Mouse (Mus musculus): ENCODE results near the gene Suclg2.
A peak's percentile ranks its signal among the peaks of the same experiment; 100 is the strongest.

Suclg2 gene

DNA sequence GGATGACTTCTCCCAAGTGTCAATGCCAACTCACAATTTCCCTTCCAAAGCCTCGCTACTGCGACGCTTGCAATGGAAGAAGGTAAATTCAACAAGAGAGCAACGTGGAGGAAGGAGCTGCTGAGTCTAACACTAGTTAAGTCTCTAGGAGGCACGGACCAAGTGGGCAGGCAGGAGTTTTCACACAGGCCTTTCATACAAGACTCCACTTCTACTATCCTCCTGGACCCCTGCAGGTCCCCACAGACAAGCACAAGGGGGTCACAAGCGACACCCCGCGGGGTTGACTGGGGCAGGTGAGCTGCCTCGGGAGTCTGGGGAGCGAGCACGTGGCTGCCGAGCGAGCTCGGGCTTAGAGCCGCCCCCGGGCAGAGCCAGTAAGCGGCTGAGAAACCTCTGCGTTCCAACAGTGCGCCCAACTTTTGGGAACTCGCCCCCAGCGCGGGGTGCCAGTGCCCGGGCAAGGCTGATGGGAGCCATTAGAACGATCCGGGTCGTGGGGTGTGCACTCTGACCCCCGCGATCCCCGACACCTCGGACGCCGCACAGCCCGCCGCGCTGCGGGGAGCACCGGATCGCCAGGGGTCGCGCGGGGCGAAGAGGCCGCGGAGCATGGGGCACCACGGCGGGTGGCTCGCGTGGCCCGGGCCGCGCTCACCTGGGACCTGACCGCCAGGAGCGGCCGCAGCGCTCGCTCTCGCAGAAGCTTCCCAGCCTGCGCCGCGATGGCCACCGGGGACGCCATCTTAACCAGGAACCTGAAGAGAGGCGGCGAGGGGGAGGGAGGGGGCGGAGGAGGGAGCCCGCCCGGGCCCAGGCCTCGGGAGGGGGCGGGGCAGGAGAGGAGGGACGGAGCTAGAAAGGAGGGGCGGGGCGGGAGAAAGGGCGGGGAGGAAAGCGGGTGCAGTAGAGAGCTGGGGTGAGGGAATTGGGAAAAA, at the start of gene Suclg2:
TSS of gene Suclg2 (minus strand) at position 770 of the 938 bp plus-strand sequence.
- peak; percentile 76 for DNase-seq

DNA sequence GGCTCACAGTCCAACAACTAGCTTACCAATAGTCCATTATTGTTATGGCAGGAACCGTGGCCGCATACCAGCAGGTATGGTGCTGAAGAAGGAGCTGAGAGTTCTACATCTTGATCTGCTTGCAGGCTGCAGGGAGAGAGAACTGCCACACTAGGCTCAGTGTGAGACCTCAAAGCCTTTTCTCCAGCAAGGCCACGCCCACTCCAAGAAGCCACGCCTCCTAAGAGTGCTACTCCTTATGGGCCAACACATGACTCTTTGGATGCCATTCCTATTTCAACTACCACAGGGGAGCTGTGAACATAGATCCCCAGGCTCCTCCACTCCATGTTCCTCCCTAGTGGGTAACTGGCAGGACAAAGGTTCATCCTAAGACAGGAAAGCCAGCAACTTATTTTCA, 48.0 kb upstream of the Suclg2 start:
- no peak for DNase-seq

DNA sequence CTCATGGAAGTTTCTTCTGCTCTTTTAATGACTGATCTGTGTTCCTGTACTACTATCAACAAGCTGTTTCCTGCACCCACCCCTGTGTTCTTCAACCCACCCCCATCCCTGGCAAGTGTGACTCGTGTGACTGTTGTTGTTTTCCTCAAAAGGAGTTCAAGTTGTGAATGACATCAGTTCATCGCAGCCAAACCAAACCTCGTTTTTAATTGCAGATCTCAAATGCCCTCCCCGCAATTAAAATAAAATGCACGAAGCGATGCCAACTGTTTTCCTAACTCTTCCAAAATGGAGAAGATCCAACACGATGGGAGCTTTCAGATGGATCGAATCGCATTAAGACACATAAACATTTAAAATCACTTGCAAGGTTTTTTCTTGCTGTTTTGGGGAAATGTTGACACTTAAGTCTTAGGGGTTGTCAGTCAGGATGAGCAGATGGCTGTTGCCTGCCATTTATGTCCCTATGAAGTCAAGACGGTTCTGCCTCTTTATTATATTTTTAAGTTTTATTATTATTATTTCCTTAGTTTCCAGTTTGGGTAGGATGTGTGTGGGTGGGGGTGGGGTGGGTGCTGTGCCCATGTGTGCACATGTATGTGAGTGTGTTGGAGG, 41.1 kb upstream of the Suclg2 start:
- DNase-seq = no peak

DNA sequence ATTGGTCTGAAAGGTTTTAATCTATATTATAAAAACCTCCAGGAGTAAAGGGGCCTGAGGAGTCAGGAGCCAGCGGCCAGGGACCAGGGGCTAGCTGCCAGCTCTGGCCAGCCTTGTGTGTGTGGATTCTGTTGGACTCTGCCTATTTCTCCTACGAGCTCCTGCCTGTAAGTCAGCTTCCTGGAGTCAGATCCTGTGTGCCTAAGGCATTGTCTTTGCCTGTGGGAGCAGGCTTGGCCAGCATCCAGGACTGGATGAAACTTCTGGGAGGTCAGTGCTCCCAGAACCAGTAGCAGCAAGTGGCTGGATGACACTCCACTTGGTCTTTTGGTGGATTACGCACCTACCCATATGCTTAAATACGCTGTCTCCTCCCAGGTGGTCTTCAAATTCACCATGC, 23.8 kb upstream of the Suclg2 start:
- peak; percentile 14 for DNase-seq

DNA sequence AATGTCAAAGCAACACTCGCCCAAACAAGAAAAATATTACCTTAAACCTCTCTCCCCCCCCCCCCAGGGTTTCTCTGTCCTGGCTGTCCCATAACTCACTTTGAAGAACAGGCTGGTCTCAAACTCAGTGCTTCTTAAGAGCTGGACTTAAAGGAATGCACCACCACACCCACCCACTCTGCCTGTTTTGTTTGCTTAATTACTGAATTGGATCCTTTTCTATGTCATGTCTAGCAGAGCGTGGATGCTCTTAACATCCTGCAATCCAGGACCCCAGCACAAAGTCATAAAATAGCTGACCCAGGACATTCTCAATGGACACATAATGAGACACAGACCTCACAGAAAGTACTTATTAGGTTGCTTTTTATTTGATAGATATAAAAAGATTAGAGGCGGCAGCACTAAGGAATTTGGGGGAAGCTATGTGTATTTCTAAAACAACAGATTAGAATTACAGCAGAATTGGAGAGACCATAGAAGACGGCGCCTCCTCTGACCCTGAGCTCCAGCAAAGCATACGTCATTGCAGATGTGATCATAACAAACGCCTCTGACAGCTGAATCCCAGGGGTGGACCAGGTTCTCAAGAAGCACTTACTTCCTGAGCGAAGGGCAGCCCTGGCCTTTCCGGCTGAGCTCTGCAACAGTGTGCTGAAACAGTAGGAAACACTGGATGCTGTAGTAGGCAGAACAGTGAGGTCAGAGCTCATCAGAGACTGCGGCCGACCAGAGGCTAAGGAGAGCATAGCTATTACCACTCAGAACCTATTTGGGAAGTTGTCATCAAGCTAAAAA, 13.2 kb upstream of the Suclg2 start:
- DNase-seq = peak; percentile 17

DNA sequence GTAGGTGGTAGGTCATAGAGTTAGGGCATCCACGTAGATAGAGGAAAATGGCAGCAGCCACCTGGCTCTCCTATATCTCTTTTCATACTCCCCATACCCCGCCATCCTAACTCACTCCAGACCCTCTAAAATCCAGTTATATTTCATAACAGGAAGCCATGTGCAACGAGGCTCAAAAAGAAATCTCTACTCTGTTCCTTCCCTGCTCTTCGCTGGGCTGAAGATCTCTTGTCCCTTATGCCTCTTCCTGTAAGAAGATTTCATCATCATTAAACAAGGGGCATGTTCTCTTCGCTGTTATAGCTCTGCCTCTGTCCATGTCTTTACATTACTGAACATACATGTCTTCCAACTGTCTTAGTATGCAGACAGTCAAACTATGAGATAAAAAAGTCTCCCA, 10.8 kb upstream of the Suclg2 start:
- DNase-seq = no peak

DNA sequence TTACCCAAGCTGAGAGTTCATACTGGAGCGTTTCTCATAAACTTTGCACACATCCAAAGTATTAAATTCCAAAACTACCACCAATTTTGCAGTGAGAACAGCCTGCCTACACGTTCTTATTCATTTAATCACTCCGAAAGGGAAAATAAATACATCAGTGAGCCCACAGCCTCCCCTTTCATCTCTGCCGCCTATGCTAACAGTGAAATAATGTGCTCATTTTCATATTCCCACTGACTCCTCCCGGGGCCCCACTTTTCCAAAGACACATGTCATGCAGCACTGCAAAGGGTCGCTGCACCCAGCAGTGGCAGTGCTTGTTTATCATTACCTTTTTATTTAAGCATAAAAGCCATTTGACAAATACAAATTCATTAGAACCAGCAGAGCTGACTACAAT, 6.7 kb upstream of the Suclg2 start:
- no peak for DNase-seq

DNA sequence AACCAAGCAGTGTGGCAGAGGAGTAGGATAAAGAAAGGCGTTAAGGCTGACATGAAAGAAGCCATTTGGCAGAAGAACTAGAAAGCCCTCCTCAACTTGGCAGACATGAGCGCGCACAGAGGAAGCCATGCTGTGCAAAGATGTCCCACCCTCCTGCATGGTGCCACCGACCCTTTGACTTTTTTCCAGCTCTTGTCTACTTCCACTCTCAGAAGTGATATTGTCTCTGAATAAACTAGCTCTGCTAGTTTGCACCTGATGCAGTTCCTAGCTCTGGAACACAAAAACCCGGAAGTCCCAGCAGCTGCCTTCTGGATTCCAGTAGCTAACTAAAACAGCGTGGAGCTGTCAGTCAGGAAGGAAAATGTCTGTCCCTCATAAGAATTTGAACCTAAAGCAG, 4.8 kb upstream of the Suclg2 start:
- no peak for DNase-seq

DNA sequence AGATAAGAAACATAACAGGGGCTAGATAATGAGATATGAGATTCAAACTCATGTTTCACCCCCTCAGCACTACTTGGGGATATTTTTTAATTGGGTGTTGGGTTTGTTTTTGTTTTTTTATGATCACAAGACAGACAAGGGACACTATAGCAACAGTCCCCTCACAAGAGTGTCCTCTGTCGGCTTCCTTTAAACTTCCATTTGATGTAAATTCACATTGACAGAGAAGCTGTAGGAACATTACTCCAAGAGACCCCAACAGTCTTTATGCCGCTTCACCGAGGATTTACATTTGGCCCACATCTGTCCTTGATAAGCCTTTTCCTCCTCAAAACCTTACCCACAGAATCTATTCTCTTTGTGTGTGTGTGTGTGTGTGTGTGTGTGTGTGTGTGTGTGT, 1.2 kb upstream of the Suclg2 start:
- DNase-seq = no peak

DNA sequence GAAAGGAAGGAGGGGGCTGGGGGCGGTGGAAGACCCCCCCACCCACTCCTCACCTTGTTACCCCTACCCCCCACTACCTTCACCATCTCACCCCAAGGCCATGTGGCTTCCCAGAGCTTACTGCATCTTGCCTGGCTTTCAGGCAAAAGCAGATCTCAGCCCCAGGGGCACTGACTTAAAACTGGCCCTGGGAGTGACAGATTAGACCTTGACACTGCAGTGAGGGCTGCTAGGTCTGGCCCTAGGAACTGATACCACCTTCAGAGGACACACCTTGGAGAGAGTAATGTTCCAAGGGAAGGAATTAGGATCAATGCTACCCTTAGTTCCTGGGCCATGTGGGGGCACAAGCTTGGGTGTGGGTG, 351 bp upstream of the Suclg2 start:
- no peak for DNase-seq

DNA sequence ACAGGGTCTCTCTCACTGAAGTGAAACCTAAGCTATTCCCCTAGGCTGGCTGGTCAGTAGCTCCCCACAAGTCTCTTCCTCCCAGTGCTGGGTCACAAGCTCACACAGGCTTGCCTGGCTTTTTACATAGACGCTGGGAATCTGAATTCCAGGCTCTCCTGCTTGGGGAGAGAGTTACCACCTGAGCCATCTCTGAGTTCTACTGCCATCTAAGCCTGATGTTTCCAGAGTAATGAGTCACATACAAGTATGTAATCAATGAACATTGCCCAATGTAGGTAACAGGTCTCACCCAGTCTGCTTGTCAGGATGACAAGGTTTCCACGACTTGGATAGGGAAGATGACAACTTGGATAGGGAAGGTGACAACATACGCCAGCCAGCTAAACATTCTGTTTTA, 1.5 kb downstream of the Suclg2 start:
- DNase-seq = no peak

DNA sequence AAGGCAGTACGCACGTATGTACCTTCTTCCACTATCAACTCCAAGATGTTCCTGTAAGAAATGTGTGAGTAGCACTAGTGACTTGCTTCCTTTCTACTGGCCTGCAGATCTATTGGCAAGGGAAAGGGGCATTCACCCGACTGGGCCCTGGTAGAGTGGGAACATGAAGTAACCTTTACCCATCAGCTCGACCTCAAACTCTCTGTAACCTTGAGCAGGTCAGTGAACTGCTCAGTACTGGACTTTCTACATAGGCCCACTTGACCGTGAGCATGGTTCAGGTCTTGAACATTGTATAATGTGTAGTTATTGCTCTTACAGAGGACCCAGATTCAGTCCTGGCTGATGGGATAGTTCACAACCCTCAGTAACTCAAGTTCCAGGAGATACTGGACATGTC, 2.1 kb downstream of the Suclg2 start:
- peak; percentile 87 for DNase-seq

DNA sequence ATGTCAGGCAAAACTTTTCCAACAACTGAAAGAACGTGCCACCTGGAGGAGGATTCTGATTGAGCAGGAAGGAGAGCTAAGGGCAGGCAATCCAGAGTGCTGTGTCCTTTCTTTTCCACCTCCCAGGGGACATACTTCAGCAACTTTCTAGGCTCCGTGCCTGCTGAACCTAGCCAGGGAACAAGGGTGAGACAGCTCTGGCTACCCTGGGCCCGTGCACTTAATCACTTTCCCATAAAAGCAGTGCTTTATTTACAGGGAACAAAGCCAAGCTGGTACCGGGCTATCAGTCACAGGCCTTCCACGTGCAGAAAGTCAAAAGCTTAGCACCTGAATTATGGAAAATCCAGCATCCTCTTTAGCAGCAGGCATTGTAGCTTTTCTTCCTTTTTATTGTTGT, 5.4 kb downstream of the Suclg2 start:
- peak; percentile 94 for DNase-seq

DNA sequence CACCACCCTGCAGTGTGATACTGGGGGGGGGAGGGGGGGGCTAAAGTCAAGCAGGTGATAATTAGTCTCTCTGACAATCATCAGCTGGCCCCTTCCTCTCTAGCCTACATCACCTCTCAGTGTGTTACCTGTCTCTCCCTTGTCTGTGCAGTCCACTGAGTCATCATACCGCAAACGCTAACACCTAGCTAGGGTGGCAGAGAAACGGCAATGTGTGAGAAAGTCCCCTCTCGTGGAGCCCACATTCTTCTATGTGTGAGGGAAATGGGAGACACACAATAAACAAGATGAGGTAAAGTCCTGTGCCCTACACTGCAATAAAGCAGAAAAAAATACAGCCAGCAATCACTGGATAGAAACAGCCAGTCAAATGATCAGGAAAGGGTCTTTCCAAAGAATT, 6.5 kb downstream of the Suclg2 start:
- DNase-seq = no peak

DNA sequence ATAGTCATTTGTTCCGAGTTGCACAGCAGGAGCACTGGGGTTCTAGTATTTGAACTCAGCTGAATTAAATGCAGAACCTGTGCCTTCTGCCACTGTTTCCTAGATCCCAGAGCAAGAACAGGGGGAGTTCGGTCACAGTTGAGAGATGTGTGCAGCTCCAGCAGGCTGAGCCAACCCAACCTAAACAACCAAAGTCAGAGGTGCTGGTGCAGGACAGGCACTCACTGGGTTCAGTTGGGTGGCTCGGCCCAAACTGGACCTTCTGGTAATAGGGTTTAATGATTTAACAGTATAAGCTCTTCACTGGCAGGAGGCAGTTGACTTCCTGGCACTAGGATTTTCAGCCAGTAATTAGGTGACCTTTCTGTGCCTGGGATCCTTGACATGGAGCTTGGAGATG, 6.9 kb downstream of the Suclg2 start:
- peak; percentile 92 for DNase-seq

DNA sequence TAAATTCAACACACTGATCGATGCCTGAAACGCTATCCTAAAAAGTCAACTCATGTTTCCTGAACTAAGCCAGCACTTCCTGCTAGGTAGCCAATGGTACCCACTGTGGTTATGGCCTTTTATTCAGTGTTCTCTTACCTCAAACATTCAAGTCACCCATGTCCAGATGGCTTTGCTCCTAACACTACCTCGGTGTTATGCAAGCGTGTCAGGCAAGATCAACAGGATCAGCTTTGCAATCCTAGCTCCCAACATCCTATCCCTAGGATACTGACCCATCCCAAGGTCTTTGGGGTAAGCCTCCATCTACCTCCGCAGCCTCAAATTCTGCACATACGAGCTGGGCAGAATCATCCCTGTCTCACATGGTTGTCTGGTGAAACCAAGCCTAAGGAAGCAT, 7.7 kb downstream of the Suclg2 start:
- DNase-seq = no peak

DNA sequence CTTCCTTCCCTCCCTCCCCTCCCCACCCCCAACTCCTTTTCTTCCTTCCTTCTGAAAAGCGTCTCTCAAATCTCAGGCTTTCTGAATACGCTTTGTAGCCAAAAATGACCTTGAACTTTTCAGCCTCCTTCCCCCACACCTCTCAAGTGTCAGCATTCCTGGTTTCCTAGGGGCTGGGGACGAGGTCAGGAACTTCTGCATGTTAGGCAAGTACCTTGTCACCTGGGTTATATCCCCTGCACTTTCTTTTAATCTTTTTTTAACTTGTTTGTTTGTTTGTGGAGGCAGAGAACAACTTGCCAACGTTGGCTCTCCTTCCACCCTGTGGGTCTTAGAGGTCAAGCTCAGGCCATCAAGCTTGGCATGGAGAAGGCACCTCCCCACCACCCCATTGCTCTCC, 9.1 kb downstream of the Suclg2 start:
- no peak for DNase-seq

DNA sequence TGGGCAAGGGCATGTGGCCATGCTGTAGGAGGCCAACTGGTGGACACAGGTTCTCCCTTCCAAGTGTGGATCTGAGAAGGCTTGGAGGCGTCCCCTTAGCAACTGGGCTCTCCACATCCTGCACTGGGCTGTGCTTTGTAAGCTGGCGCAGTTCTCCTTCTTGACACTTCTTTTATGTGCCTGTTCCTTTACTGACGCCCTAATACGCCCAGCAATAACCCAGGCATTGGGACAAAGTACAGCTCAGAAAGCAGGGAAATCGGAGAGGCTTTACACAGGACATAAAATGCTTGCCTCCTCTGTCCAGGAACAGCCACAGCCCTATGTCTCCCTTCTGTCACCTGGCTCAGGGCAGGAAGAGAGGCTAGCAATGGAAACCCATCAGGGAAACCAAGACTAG, 9.5 kb downstream of the Suclg2 start:
- peak; percentile 42 for DNase-seq

DNA sequence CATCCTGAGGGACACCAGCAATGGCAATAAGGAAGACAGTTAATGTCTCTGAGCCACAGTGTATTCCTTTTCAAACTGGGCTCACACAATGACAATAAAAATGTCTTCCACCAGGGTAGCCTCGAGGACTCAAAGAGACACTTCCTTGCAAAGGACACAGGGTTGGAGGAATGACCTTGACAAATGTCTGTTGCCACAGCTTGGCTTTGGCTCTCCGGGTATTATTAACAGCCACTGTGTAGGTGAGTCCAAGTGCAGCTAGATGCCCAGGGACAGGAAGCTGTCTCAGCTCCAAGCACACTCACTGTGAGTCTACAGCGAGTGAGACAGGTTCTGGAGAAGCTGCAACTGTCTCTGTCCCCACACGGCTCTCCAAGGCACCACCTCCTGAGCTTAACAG, 14.0 kb downstream of the Suclg2 start:
- DNase-seq = peak; percentile 67

DNA sequence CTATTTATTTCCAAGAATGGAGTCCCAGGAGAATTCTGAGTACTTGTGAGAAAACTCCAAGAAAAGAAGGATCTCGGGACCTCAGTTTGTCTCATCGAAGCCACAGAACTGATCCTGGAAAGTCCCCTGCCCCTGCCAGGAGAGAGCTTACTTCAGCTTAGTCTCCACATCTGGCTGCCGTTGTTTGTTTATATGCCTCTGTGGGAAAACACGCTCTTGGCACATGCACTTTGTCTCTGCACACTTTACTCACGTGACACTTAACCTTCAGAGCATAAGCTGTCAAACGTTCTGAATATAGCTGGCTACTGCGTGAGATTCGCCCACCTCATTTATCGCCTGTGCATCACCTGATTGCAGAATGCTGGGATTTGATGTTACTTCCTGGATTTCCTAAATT, 16.4 kb downstream of the Suclg2 start:
- DNase-seq = no peak

DNA sequence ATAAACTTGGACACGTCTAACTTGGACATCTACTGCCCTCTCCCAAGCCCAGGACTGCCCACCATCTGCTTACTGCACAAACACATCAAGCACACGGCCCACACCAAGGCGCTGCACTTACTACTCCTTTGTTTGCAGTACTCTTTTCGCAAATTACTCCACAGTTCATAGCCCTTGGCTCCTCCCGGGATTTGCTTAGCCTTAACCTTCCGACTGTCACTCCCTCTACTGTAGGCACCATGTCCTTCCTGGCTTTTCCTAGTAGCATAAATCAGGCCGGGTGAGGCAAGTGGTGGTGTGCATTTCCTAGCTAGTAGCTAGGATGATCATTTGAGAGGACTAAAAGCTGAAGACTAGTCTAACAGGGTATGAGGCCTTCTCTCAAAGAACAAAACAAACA, 16.8 kb downstream of the Suclg2 start:
- DNase-seq = no peak

DNA sequence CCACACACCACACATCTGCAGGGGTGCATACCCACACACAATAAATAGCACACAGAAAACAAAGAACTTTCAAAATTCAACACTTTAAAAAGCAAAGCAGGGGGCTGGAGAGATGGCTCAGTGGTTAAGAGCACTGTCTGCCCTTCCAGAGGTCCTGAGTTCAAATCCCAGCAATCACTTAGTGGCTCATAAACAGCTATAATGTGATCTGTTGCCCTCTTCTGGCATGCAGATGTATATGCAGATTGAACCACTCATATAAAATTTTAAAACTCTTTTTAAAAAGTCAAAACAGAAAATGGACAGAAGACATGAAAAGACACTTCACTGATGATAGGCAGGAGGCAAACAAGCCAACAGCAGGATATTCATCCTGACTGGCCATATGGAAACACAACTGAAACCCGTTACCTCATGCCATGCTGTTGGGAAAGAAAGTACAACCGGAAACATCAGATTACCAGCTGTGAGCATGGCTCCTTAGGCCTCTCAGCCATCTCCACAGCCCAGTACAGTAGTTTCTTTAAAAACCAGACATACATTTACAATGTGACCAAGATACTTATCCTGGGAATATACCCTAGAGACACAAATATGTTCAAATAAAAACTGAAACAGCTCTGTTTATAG, 17.5 kb downstream of the Suclg2 start:
- DNase-seq = no peak

DNA sequence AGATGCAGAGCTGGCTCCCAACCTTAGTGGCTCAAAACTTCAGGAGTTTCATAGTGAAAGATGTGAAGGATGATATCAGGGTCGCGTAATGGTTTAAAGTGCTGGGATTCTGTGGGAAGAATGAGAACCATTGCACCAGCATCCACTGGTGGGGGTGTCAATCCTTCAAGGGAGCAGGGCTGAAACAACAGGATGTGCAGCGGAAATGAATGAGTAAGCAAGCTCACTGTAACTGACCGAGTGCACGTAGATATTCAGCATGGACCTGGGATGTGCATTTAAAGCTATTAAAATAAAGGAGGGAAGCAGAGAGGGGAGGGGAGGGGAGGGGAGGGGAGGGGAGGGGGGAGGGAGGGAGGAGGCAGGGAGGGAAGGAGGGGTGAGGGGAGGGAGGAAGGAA, 18.4 kb downstream of the Suclg2 start:
- DNase-seq = no peak
